Mouse (Mus musculus) midbrain, embryonic 13.5 days (tissue): Measurements from ENCODE around the gene Fra10ac1. TPM values are rescaled to one million over a fixed set of nuclear protein-coding genes. Genes with fewer than 3 reads are reported as not detected.

Experiments
- ATAC-seq: fragments of 200-750 bp; cut with Nextera tagmentation; 2 replicates; pipeline ENCODE4 v1.8.0; 2017; ENCODE audit warnings: mild to moderate bottlenecking, moderate TSS enrichment, moderate library complexity
- H3K27ac ChIP-seq: fragments of 300-500 bp; sonication (generic); 2 replicates; pipeline ENCODE4 v1.5.1; 2015; ENCODE audit warnings: inconsistent platforms, mild to moderate bottlenecking, moderate library complexity
- H3K27me3 ChIP-seq: fragments of 300-500 bp; sonication (generic); 2 replicates; pipeline ENCODE4 v1.6.1; 2015; ENCODE audit warnings: mild to moderate bottlenecking, inconsistent platforms
- H3K36me3 ChIP-seq: fragments of 300-500 bp; sonication (generic); 2 replicates; pipeline ENCODE4 v1.6.1; 2015; ENCODE audit warnings: mild to moderate bottlenecking, inconsistent platforms
- H3K4me1 ChIP-seq: fragments of 300-500 bp; sonication (generic); replicated peaks from 2 replicates; pipeline ENCODE4 v1.6.1; 2015; ENCODE audit warnings: inconsistent platforms
- H3K4me2 ChIP-seq: fragments of 300-500 bp; sonication (generic); replicated peaks from 2 replicates; pipeline ENCODE4 v1.6.1; 2015; ENCODE audit warnings: moderate library complexity, mild to moderate bottlenecking, inconsistent platforms
- H3K4me3 ChIP-seq: fragments of 300-500 bp; sonication (generic); replicated peaks from 2 replicates; pipeline ENCODE4 v1.5.1; 2015; ENCODE audit warnings: mild to moderate bottlenecking, inconsistent platforms
- H3K9ac ChIP-seq: fragments of 300-500 bp; sonication (generic); replicated peaks from 2 replicates; pipeline ENCODE4 v1.6.1; 2015; ENCODE audit warnings: mild to moderate bottlenecking, inconsistent platforms
- H3K9me3 ChIP-seq: fragments of 300-500 bp; sonication (generic); 2 replicates; pipeline ENCODE4 v1.6.1; 2016; ENCODE audit warnings: mild to moderate bottlenecking, inconsistent platforms
- WGBS: fragments of 180-500 bp; shearing (Covaris S2); methylation state at CpG from one replicate; pipeline ENCODE4 v1.1.7; 2015; 5-methylcytosine and 5-hydroxymethylcytosine counted together
- polyA plus RNA-seq: library from polyadenylated mRNA; unstranded; fragments of >200 nt; fragmentation: Nextera tagmentation; extraction: Ambion mirVana; gene quantifications from 2 replicates; pipeline ENCODE4 v1.2.1, GENCODE M21; 2015

Fra10ac1 gene
- polyA plus RNA-seq, 1 experiment from 2014 or later = 50.9 TPM

DNA sequence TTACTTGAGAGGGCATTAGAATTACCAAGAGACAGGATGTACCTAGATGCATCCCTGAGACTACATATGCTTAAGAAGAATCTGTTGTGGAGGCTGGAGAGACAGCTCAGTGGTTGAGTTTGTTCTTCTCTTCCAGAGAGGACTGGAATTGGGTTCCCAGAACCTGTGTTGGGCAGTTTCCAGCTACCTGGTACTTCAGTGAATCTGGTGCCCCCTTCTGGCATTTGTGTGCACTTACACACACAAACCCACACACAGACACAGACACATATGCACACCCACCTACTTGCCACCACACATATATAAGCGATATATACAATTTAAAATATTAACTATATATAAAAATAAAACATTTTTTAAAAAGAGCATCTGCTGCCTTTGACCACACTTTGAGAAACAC, 67.7 kb downstream of the Fra10ac1 start:
- no peaks in the 10 kb centered on the region for H3K27me3 ChIP-seq
- H3K9me3 ChIP-seq = no peaks in the 10 kb centered on the region
- no peak overlapping the region for H3K4me2 ChIP-seq
- H3K4me3 ChIP-seq = no peak overlapping the region
- no peak for ATAC-seq
- no peaks in the 10 kb centered on the region for H3K36me3 ChIP-seq
- H3K9ac ChIP-seq = no peak overlapping the region
- no peaks in the 10 kb centered on the region for H3K4me1 ChIP-seq
- WGBS = 89% methylated on average over 1 of the region's 1 CpGs
- H3K27ac ChIP-seq = no peak overlapping the region

DNA sequence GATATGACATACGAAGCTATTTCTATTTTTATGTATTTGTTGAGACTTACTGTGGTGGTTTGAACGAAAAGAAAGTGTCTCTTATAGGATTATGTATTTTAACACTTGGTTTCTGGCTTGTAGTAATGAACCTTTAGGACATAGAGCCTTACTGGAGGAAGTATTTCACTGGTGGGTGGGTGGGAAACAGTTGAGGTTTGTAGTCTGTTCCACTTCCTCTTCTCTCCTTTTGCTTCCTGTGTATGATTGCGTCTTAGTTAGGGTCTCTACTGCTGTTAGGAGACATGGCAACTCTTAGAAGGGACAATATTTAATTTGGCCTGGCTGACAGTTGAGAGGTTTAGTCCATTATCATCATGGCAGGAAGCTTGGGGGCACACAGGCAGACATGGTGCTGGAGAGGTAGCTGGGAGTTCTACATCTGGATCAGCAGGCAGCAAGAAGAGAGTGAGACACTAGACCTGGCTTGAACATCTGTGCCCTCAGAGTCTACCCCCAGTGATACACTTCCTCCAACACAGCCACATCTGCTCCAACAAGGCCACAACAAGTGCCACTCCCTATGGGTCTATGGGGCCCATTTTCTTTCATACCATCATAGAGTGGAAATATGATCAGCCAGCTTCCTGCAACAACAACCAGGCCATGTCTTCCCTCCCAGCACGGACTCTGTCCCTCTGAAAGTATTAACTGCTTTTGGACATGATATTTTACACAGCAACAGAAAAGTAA, 80.2 kb downstream of the Fra10ac1 start:
- H3K4me2 ChIP-seq = no peak overlapping the region
- H3K27me3 ChIP-seq = no peaks in the 10 kb centered on the region
- H3K4me3 ChIP-seq = no peak overlapping the region
- no peak overlapping the region for H3K27ac ChIP-seq
- ATAC-seq = no peak
- no peaks in the 10 kb centered on the region for H3K9me3 ChIP-seq
- 82% methylated on average over 4 of the region's 4 CpGs for WGBS
- H3K36me3 ChIP-seq = no peaks in the 10 kb centered on the region
- H3K4me1 ChIP-seq = no peaks in the 10 kb centered on the region
- no peak overlapping the region for H3K9ac ChIP-seq

Other genes starting within 250 kb of the Fra10ac1 start
- 1.3 and 1.6 TPM in 2 replicates for gene Myof, start 180.6 kb downstream of the Fra10ac1 start, polyA plus RNA-seq
- 15.9 and 16.3 TPM in 2 replicates for gene Cep55, start 169.1 kb downstream of the Fra10ac1 start, polyA plus RNA-seq
- gene Ffar4, start 127.1 kb downstream of the Fra10ac1 start, polyA plus RNA-seq = not detected in 2 replicates
- gene Rbp4, start 98.9 kb downstream of the Fra10ac1 start, polyA plus RNA-seq = 1.7 and 7.8 TPM in 2 replicates
- gene Pde6c, start 91.4 kb downstream of the Fra10ac1 start, polyA plus RNA-seq = 0.13 and 0.24 TPM in 2 replicates
- gene Lgi1, start 40.4 kb upstream of the Fra10ac1 start, polyA plus RNA-seq = 8.8 and 10.0 TPM in 2 replicates
- gene Slc35g1, start 171.8 kb upstream of the Fra10ac1 start, polyA plus RNA-seq = 1.7 and 1.9 TPM in 2 replicates